Mouse (Mus musculus) liver, embryonic 14.5 days (tissue): ENCODE measurements around the gene Cdh5.

ENCODE experiments used
- CTCF ChIP-seq: IDR thresholded peaks from 2 replicates; pipeline ENCODE4 v1.5.1; 2016; ENCODE audit warnings: antibody characterized with exemption, low read depth, control low read depth
- EP300 ChIP-seq: IDR thresholded peaks from 2 replicates; pipeline ENCODE4 v1.6.1; 2016; ENCODE audit warnings: antibody characterized with exemption, low read depth

DNA sequence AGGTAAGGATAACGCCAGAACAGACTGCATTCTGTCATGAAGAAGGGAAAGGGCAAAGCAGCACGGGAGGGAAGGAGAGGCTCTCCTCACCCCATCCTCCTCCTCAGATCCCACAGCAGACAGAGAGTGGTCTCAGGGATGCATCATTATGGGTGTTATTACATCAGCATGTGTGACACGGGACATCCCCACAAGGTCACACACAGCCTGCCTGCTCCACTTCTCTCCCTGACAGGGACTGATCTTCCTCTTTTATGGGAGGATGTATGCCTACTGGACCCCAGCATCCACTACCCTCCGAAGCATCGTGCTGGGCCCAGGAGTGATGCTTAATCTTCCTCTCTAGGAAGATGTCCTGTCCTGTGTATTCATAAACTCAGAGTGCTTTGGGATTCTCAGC, 41.5 kb upstream of the Cdh5 start:
- TF ChIP-seq EP300 (no peak), CTCF (no peak)
